Mouse (Mus musculus) cerebellum, adult (tissue): ENCODE results near the gene Fancc.

ENCODE experiments used
- ATAC-seq: cut with Nextera tagmentation; 2 replicates; pipeline ENCODE4 v1.9.2; 2017; ENCODE audit warnings: mild to moderate bottlenecking, moderate library complexity, mixed read lengths; ENCODE audit not compliant: insufficient number of reproducible peaks, low FRiP score, low TSS enrichment

Fancc gene

GRCm38 (mm10) chr13:63251118-63251889, 245.8 kb downstream of the Fancc start:
- no peak for ATAC-seq

- no peak for ATAC-seq
These were observed 246.6 kb downstream of the Fancc start for GRCm38 (mm10) chr13:63250441-63250980.

GRCm38 (mm10) chr13:63249741-63250431, 247.2 kb downstream of the Fancc start:
- no peak for ATAC-seq

GRCm38 (mm10) chr13:63249171-63249570, 247.9 kb downstream of the Fancc start:
- no peak for ATAC-seq

DNA sequence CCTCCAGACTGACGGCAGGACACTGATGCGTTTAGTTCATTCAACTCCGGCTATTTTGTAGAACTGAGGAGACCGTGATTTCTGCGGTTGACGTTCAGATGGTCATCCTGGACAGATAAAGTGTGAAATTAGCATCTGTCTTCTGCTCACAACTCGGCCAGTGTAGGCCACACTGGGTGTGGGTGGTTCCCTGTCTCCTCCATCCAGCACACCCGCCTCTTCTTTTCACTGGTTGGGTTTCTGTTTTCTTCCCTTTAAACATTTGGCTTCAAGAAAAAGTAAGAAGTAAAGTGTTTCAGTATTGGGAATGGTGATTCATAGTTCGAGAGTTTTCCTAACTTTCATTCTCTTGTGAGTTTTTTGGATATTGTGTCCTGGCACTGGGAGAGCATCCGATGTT, 248.8 kb downstream of the Fancc start:
- ATAC-seq = no peak

DNA sequence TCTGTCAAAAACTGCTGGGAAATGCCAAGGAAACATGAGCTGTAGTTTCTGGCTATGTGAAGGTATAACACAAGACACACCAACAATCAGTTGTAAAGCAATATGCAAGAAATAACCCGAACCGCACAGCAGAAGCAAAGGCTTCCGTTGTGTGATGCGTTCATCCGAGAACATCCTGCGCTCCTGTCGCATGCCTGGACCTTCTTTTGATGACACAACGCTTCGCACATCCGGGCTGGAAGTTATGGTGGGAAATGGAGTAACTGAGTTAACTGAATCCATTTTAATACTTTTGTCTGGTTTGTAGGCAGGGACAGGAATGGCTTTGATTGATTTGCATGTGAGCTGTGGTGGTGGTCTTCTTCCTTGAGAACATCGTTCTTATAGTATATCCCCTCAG, 249.4 kb downstream of the Fancc start:
- no peak for ATAC-seq

DNA sequence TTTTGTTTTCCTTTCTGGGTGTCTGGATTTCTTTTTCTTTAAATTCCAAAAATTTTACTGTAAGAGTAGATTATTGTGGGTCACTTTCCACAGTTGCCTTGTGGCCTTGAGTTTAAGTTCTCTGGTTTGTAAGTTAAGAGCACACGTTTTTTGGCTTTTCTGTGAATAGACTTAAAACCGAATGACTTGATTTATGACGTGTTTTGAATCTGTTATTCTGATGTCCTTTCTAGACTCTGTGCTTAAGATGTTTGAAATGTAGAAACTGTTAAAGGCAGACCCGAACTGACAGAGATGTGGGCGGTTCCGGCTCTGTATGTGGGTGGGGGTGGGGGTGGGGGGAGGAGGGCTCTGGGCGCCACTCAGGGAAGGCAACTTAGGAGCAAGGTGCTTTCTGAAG, 250.0 kb downstream of the Fancc start:
- no peak for ATAC-seq

DNA sequence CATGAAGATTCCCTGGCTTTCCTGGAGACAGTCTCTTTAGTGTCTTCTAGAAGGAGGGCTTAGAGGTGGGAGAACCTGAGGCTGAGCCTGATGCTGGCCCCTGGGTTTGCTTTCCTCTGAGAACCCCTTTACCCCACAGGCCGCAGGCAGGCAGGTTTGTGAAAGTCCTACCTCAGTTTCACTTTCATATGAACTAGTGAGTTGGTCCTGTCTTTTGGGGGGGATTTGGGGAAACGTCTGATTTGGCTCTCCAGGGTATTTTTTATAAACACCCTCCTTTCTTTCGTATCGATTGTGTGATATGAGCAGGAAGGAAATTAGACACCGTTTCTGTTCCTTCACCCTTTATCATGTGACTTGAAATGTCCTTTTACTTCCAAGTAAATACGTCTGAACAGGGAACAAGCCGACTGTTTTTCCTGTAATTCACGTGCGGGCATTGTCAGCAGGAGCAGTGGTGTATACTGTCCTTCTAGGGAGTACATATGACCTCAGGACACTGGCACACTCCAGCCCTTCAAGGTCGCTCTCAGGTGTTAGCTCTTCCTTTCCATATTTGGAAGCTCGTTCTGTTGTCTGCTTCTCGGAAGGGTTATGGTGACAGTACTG, 250.6 kb downstream of the Fancc start:
- no peak for ATAC-seq

DNA sequence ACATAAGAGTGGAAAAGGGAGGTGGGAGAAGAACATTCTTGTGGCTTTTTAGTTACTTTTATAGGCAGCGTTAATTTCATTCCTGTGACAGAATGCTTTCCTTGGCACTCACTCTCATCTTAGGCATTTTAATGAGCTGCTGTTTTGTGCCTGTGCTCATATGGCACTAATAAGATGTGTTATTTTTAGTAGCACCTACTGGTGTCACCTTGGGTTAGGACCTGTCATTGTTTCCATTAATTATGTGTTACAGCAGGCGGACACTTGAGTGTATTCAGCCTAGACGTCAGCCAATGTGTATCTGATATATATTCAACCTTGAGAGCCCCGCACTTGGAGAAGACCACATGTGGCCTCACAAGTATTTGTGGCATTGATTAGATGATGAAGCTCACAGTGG, 251.3 kb downstream of the Fancc start:
- ATAC-seq = no peak

DNA sequence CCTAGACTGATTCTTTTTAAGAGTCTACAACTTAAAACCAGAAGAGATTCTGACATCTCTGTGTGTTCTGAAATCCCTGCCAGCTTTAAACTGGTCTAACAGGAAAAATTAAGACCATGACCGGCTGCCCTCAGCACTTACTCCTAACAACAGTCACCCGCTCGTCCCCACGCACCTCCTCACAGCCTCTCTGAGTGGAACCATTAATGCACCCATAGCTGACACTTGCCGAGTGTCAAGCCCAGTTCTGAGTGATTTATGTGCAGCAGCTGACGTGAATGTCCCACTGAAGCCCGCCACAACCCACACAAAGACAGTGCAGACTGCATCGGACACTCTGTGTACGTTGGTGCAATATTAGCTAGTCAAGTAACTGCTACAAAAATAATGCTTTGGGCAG, 251.9 kb downstream of the Fancc start:
- ATAC-seq = no peak

GRCm38 (mm10) chr13:63244425-63244824, 252.7 kb downstream of the Fancc start:
- no peak for ATAC-seq

- ATAC-seq = no peak
These were observed 253.5 kb downstream of the Fancc start for GRCm38 (mm10) chr13:63243586-63243985.

DNA sequence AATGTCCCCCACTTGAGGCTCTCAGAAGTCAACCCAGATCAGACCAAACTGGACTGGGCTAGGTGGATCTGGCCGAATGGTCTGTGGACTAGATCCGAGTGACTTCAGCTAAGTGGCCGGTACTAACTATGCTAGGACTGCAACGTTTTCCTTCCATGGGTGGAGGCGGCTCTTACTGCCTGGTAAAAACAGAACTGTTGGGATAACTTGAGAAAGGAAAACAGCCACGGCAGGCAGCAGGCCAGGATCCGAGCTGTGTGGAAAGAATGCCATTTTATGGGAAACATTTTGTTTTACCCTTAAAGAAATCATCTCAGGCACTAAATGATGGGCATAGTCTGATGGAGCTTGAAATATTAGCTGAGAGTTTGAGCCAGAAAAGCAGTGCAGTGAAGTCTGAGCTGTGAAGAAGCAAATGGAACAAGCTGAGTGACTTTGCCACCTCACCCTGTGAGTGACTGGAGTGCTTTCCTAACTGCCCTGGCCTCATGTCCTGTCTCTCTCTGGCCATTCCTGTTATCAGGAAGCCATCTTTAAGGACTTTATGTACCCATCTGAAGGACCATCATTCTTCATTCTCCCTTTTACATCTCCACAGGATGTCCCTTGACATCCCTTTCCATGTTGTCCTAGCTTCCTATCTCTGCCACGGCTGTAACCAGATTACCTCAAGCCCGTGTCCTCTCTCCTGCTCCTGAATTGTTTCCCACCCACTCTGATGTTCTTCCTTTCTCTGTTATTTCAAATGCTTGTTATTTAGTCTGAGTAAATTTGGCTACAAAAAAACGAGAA, 254.5 kb downstream of the Fancc start:
- ATAC-seq = no peak

DNA sequence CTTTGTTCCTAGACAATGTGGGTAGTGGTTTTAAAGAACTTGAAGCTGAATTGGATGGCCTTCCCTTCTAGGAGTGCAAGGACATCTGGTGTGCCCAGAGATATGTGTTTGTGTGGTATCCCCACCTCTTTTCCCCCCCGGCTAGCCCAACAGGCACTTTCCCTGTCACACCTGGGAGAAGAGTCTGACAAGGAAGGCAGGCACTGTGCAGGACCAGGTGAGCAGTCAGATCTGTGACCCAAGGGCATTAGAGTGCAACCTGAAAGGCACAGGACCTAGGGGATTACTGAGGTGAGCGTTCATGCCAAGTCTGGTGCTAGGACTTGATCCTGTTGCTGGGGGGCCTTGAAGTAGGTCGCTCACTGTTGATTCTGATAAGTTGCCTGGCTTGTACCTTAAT, 255.4 kb downstream of the Fancc start:
- no peak for ATAC-seq

- no peak for ATAC-seq
These were observed 256.2 kb downstream of the Fancc start for GRCm38 (mm10) chr13:63240835-63241234.

DNA sequence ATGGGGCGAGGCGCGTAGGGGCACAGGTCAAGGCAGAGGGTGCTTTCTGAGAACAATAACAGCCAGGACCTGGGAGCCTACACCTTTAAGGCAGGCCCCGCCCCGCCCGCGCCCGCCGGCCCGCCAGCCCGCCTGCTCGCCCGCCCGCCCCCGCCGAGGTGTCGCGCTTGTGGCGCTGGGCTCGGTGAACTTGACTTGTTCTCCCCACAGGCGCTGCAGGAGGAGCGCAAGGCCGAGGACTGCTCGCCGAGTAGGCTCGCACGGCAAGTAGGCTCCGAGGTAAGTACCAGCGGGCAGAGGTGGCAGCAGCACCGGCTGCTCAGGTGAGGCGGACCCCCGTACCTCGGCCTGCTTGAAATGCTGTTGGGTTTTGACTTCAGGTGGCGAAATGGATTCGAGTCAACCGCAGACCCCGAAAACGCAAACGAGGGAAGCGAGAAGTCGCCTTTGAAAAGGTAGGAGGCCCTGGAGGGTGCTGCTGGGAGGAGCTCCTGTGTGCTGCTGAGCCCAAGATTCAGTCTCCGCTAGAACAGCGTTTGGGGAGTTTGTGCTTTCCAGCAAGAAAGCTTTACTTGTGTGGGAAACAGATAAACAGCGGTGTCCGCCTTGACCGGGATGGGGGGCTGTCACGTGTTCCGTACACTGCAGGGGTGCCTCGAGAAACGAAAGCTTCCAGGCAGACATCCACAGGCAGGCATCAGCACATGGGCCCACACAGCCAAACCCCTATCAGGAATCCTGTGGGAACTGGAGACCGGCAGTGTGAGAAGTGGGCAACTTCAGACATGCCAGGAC, 257.0 kb downstream of the Fancc start:
- ATAC-seq = peak; percentile 77

DNA sequence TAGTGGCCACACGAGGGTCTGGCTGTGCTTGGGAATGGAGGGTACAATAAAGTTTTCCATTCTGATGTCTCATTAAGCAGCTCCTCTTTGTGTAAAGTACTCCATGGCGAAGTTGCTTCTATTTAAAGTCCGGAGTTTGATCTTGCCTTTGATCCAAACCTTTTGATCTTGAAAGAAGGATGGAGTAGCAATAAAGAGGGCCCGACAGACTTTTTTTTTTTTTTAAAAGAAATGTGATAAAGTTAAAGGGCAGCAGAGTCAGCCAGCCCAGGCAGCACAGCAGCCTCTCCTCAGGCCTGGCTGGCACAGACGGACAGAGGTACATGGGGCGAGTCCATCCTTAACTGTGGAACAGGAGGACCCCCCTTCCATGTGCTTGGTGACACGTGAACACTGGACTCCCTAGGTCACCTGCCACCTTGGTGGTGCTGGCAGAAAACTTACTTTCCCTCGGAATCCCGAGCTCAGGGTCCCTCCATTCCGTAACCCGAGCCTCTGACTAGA, 257.7 kb downstream of the Fancc start:
- ATAC-seq = peak; percentile 22

DNA sequence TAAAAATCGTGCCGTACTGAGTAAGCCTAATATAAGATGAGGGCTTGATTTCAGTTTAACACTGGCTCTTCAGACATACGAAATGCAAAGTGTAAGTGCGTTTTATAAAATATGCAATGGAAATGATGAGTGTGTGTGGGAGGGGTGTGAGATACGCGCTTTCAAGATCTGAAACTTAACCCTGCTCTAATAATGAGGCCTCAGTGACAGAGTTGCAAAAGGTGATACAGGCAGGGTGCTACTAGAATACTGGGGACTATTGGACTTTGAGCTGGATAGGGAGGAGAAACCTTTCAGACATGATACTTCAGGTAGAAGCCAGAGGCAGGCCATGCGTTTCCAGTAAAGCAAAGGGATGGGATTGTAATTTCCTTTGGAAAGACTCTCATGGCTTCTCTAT, 259.0 kb downstream of the Fancc start:
- no peak for ATAC-seq

- ATAC-seq = no peak
These were observed 260.8 kb downstream of the Fancc start for GRCm38 (mm10) chr13:63236159-63236893.
